Mouse (Mus musculus): ENCODE results near the gene Timm17a. TPM values are rescaled to one million over a fixed set of nuclear protein-coding genes. Genes with fewer than 3 reads are reported as not detected.

Timm17a gene
- total RNA-seq, 2 experiments from 2014 or later: 46.8 to 119 TPM

DNA sequence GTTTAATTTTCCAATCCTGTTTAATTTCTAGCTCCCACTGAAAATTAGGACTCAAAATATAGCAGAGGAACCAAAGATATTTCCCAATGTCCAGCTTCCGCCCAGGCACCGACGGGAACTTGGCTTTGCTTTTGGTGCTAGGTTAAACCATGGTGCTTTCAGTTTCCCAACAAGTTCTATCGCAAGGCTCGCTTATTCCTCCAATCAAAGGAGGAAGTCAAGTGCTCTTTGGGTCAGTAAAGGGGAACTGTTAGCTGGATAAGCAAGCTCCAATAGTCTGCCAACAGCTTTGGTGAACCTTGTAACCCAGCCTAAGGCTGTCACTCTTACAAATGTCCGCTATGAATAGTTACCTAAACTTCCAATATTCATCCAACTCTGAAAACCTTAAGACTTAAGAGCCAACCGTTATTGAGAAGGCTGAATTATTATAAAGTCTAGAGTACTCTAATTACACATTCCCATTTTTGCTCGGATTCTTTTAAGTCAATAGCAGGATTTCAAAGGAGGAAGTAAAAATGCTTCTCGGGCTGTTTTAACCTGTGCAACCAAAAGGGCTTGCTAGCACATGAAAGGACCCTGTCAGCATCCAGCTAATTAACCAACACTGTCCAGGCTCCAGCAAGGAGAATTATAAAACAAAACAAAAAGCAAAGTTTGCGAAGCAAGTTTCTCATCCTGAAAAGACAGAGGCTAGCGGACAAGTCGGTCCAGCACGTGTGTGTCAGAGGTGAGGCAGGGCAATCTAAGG lies 30.9 kb downstream of the Timm17a start:
- ATAC-seq (replicated peaks; ENCODE audit: low FRiP score, low TSS enrichment, poor library complexity, severe bottlenecking): no peak

DNA sequence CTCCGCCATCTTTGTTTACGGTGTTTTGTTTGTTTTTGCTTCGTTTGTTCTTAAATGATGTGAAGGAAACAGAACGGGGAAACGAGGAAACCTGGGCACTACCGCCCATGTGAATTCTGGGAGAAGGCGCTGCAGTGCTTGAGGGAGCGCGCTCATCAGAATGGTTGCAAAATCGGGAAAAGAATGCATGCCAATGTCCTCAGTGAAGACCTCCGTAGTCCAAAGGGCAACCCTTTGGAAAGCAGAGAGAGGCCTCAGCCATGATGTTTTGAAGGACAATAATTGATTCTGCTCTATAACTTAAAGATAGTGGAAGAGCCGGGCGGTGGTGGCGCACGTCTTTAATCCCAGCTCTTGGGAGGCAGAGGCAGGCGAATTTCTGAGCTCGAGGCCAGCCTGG lies 31.7 kb downstream of the Timm17a start:
- no peak for ATAC-seq (replicated peaks; ENCODE audit: low FRiP score, low TSS enrichment, poor library complexity, severe bottlenecking)

DNA sequence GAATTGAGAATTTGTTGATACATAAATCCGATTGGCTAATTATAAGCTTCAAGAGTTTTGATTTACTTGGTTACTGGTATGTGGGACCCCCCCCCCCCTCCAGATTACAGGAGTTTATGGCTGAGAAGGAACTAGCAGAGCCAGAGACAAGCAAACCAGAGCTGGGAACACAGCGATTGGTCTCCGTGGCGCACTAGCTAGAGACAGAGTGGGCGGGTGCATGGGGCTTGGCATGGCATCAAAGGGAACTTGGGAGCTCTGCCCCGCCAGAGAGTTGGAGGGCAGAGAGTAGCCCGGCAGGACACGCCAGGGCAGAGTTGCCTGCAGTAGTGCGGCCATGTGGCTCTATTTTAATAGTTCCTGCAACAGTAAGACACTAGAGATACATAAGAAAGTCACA lies 32.9 kb downstream of the Timm17a start:
- ATAC-seq (replicated peaks; ENCODE audit: low FRiP score, low TSS enrichment, poor library complexity, severe bottlenecking): peak; percentile 58

DNA sequence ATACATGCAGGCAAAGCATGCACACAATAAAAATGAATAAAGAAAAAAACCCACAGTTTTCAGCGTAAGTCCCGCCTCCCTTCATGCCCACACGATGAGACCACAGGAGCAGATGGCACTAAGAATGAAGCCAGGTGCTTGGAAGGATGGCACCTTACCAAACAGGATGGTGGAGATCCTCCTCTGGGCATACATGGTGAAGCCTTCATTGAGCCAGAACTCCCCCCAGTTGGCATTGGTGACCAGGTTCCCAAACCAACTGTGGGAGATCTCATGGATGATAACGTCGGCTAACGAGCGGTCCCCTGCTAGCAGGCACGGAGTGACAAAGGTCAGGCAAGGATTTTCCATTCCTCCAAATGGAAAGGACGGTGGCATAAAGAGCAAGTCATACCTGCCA lies 42.2 kb downstream of the Timm17a start:
- no peak for ATAC-seq (replicated peaks; ENCODE audit: low FRiP score, low TSS enrichment, poor library complexity, severe bottlenecking)

DNA sequence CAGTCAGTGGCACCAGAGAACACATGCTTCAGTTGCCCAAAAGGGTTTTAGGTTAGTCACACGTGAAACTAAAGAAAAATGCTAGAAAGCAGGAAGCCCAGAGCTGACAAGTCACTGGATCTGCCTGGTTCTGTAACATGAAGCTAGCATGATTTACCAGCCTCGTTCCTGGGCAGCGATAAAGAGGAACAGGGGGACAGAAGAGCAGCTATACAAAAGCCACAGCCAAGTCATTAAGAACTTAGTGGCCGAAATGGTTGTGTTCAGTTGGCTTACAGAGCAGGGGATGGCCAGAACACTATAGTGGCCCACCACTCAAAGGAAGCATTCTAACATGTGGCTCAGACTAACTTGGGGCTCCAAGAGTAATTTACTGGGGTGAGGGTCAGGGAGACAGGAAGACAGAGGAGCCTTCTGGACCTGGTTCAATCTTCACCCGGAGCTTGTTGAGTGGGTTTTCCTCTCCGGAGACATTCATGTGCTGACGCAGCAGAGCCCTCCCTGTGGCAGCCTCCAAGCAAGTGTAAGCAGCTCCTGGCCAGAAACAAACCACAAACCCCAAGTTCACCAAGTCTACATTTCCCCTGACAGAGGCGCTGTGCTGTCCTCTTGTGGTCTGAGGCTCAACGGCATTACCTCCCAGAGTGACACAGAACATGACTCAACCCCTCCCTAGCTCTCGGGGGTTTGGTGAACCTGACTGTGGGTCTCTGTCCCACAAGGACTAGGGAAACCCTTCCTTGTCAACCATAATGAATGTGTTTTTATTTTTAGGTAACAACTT lies 45.7 kb downstream of the Timm17a start:
- peak; percentile 80 for ATAC-seq (replicated peaks; ENCODE audit: low FRiP score, low TSS enrichment, poor library complexity, severe bottlenecking)

DNA sequence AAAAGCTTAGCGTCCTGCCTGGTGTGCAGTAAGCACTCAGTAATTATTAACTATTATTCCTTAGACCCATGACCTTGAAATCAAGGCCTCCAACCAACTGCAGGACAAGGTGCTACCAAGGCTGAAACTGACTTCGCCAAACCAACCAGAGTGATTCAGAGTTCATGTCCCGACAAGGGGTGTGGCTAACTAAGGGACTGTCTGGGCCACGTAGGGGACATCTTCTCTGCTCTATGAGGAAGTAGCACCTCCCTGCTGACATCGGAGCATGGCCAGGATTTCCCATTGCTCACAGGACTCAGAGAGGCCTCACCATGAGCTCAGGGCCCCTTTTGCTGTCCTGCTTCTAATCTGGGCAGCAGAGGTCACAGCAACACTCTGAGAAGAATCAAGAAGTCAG lies 47.7 kb downstream of the Timm17a start:
- no peak for ATAC-seq (replicated peaks; ENCODE audit: low FRiP score, low TSS enrichment, poor library complexity, severe bottlenecking)

DNA sequence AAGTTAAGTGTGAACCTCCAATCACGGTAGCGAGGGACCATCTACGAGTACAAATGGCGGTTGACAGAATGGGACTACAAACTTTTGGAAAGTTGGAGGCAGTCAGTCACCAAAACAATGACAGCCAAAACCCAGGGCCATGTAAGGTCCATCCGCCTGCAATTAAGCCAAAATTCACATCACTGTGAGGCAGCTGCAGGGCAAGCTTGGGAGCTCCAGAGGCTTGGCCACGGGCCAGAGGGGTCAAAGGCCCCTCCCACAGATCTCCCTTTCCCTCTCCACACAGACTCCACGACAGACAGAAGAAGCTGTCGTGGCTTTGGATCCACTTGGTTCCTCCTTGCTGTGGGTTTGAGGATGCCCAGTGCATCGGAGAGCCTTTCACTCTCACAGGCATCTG lies 50.3 kb downstream of the Timm17a start:
- ATAC-seq (replicated peaks; ENCODE audit: low FRiP score, low TSS enrichment, poor library complexity, severe bottlenecking): no peak

DNA sequence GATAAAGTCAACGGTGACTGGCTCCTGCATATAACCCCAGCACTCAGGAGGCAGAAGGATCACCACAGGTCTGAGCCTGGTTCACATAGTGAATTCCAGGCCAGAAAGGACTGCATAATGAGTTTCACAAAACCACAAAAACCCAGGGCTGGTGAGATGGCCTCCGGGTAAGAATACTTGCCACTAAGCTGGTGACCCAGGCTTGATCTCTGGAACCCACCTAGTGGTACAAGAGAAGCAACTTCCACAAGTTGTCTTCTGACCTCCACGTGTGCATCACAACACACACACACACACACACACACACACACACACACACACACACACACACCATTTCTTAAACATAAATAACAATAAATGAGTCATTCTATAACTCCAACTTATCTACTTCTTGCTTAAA lies 51.2 kb downstream of the Timm17a start:
- no peak for ATAC-seq (replicated peaks; ENCODE audit: low FRiP score, low TSS enrichment, poor library complexity, severe bottlenecking)

DNA sequence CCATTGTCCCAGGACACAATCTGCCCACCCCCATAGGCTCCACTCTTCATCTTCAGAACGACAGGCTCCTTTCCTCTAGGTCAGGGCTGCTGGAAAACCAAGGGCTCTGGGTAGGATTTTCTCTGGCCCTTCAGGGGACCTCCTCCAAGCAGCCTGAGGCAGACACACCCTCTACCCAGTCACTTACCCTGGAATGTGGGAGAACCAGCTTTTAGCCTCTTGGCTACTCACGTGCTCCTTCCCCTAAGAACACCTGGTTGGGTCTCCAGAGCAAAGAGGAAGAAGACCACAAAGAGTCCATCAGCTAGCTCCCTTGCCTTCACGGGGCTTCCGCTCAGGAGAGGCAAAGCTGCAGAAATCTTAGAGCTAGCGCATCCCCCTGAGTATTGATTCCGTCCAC lies 52.6 kb downstream of the Timm17a start:
- no peak for ATAC-seq (replicated peaks; ENCODE audit: low FRiP score, low TSS enrichment, poor library complexity, severe bottlenecking)

DNA sequence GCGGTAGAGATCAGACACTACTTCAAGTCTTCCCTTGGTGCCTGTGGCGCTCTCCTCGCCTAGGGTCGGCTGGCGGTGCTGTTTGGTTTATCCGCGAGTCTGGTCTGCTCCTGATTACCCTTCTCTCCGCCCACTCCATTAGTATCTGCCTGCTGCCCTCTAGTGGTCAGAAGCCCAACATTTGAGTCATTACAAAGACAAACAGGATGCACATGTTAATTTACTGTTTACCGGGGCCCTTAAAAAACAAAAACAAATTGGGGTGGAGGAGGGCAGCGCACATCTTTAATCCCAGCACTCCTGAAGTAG lies 54.5 kb downstream of the Timm17a start:
- peak; percentile 95 for ATAC-seq (replicated peaks; ENCODE audit: low FRiP score, low TSS enrichment, poor library complexity, severe bottlenecking)

DNA sequence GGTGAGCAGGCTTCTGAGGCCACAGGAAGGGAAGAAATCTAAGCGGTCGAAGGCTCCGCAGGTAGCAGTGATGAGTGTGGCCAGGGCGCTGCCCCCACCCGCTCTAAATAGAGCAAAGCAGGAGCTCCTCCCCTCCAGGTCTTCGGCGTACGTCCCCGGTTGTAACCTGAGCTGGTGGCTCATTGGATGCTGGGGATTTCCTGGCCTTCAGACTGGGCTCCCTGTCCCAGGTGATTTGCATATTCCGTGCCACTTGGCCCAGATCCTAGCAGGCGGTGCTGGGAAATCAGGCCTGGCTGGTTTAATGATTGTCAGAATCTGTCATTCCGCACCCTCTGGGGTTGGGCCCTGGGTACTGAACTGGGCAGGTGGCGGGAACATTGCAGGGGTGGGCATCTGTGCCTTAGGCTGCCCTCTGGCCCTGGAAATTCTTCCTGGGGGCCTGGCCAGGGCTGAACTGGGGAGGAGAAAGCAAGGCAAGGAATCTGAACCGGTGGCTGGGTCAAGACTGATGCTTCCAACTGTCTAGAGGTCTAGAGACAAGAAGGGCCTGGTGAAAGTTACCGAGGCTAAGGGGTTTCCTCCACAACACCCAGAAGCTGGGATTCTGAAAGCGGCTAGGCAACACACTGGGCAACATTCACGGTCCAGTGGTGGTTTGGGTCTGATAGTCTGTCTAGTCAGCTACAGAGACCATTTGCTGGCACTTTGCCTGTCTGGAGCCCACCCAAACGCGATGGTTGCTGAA lies 55.0 kb downstream of the Timm17a start, which contains the start of gene Elf3:
TSS of gene Elf3 (minus strand) at position 189 of the 748 bp plus-strand sequence.
- no peak for ATAC-seq (replicated peaks; ENCODE audit: low FRiP score, low TSS enrichment, poor library complexity, severe bottlenecking)

DNA sequence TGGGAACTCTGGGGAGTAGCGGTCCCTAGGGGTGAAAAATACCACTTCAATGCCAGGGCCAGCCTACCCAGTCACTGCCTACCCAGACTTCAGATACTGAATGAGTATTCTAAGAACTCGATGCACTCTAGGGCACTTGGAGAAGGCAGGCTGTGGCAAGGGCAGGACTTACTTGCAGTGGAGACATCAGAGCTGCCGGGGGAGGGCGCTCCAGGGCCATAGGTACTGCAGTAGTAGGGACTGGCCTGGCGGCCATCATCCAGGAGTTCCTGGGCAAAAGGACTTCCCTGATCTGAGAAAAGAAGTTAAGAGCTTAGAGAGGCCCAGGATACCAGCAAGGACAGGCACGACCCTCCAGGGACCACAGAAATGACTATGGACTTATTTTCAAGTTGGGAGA lies 57.3 kb downstream of the Timm17a start:
- no peak for ATAC-seq (replicated peaks; ENCODE audit: low FRiP score, low TSS enrichment, poor library complexity, severe bottlenecking)

DNA sequence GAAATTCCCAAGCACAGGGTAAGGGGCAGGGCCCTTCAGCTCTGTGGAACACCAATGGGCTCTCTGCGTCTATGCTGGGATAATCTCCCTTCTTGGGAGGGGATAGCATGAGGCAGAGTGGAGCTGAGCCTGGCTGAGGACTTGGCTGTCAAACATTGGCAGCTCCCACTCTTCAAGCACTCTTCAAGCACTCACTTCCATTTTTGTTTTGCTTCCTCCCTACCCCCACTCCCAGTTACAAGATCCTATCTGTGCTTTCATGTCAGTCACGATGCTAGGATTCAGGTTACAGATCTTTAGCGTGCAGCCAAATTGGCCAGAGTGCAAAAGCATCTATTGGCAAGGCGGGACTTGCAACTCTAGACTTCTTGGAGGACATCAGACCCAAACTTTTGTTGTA lies 60.7 kb downstream of the Timm17a start:
- ATAC-seq (replicated peaks; ENCODE audit: low FRiP score, low TSS enrichment, poor library complexity, severe bottlenecking): no peak

DNA sequence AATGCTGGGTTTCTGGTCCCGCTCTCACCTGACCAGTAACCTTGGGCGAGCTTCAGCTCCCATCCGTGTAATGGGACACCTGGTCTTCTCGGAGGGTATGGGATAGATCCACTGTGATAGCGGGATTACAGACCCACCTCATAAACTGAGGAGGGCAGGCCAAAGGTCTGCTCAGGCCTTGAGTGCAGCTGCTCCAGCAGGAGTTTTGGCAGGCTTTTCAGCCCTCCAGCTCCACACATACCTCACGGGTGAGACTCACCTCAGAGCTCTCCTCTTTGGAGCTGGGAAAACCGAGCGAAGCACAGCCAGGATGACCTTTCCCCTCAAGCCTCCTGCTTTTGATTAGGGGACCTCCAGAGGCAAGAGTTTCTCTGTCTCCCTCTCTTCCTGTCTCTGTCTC lies 62.2 kb downstream of the Timm17a start:
- no peak for ATAC-seq (replicated peaks; ENCODE audit: low FRiP score, low TSS enrichment, poor library complexity, severe bottlenecking)

DNA sequence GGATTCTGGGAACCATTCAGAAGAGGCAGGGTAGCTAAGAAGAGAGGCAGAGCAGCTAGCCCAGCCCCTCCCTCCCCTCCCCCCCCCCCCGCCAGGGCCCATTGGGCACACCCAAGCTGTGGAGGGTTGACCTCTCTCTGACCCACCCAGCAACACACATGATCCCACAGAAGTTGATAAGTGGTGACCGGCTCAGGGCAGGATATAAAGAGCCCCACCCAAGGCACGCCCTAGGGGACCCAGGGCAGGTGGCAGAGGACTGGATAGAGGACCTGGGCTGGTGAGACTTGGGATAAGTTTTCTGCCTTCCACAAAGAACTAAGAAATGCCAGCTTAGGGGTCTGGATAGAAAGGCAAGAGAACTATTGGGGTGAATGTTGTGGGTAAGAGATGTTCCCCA lies 62.9 kb downstream of the Timm17a start:
- ATAC-seq (replicated peaks; ENCODE audit: low FRiP score, low TSS enrichment, poor library complexity, severe bottlenecking): peak; percentile 77

DNA sequence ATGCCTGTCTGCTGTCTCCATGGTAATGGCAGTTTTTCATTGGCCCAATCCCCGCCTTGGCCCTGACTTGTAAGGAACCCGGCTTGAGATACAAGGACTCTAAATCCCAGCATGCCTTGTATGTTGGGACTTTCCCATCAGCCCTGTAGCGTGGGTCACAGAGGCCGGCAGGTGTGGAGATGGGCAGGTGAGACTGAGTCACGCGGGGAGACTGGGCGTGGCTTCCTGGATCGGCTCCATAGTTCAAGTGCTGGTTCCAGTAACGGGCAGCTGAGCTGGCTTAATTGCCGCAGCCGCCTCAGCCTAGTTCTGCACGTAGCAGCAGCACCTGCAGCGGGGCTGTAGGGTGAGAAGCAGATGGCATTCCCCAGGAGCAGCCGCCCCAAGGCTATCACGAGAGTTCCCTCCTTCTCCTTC lies 65.1 kb downstream of the Timm17a start:
- ATAC-seq (replicated peaks; ENCODE audit: low FRiP score, low TSS enrichment, poor library complexity, severe bottlenecking): no peak

Other genes starting within 250 kb of the Timm17a start
- not detected in 2 replicates for gene Lgr6, start 208.5 kb downstream of the Timm17a start, total RNA-seq (2014; fragmentation: Nextera tagmentation)
- not detected in 2 replicates for gene Lgr6, start 208.5 kb downstream of the Timm17a start, total RNA-seq (2017)
- gene Ptpn7, start 181.1 kb downstream of the Timm17a start, total RNA-seq (2014; fragmentation: Nextera tagmentation): 108 and 110 TPM in 2 replicates
- 68.5 and 93.7 TPM in 2 replicates for gene Ptpn7, start 181.1 kb downstream of the Timm17a start, total RNA-seq (2017)
- gene Arl8a, start 167.0 kb downstream of the Timm17a start, total RNA-seq (2014; fragmentation: Nextera tagmentation): 23.8 and 38.4 TPM in 2 replicates
- 7.9 and 14.8 TPM in 2 replicates for gene Arl8a, start 167.0 kb downstream of the Timm17a start, total RNA-seq (2017)
- gene Gpr37l1, start 146.1 kb downstream of the Timm17a start, total RNA-seq (2014; fragmentation: Nextera tagmentation): not detected in 2 replicates
- not detected in 2 replicates for gene Gpr37l1, start 146.1 kb downstream of the Timm17a start, total RNA-seq (2017)
- not detected in 2 replicates for gene Elf3, start 55.2 kb downstream of the Timm17a start, total RNA-seq (2014; fragmentation: Nextera tagmentation)
- not detected in 2 replicates for gene Elf3, start 55.2 kb downstream of the Timm17a start, total RNA-seq (2017)
- gene Rnpep, start 29.7 kb downstream of the Timm17a start, total RNA-seq (2014; fragmentation: Nextera tagmentation): 29.7 and 53.8 TPM in 2 replicates
- gene Rnpep, start 29.7 kb downstream of the Timm17a start, total RNA-seq (2017): 19.1 and 22.6 TPM in 2 replicates
- not detected in 2 replicates for gene Lmod1, start 11.0 kb upstream of the Timm17a start, total RNA-seq (2014; fragmentation: Nextera tagmentation)
- not detected in 2 replicates for gene Lmod1, start 11.0 kb upstream of the Timm17a start, total RNA-seq (2017)
- gene Shisa4, start 61.5 kb upstream of the Timm17a start, total RNA-seq (2014; fragmentation: Nextera tagmentation): not detected in 2 replicates
- gene Shisa4, start 61.5 kb upstream of the Timm17a start, total RNA-seq (2017): not detected in 2 replicates
- 76.3 and 91.8 TPM in 2 replicates for gene Ipo9, start 116.7 kb upstream of the Timm17a start, total RNA-seq (2014; fragmentation: Nextera tagmentation)
- 31.9 and 38.9 TPM in 2 replicates for gene Ipo9, start 116.7 kb upstream of the Timm17a start, total RNA-seq (2017)

Measured in megakaryocyte-erythroid progenitor cell, adult 5-6 weeks (primary cell).